Mouse (Mus musculus) telencephalon, adult 2 months (tissue): ENCODE data around the gene Abca7.
"Not testable (repeated sequence)": the region's sequence is repeated elsewhere in the genome, so short reads cannot be mapped to it uniquely, and the experiment has no call there.

Experiments
- DNase-seq: peaks from one replicate; pipeline ENCODE4 v3.0.0-alpha.2; 2011; ENCODE audit warnings: low read depth, low spot score

Gene Abca7

GRCm38 (mm10) chr10:80045766-80046165, 49.5 kb downstream of the Abca7 start:
- DNase-seq: no peak

- DNase-seq: no peak
These were observed 50.8 kb downstream of the Abca7 start, which contains the start of gene Gpx4 for GRCm38 (mm10) chr10:80047041-80047565. Gpx4 (plus strand) TSS chr10:80047166.

- no peak for DNase-seq
These were observed 52.1 kb downstream of the Abca7 start for GRCm38 (mm10) chr10:80048396-80048795.

- DNase-seq: no peak
These were observed 52.5 kb downstream of the Abca7 start for GRCm38 (mm10) chr10:80048834-80049233.

- DNase-seq: no peak
These were observed 54.0 kb downstream of the Abca7 start for GRCm38 (mm10) chr10:80050244-80050643.

GRCm38 (mm10) chr10:80050885-80051617, 54.8 kb downstream of the Abca7 start:
- no peak for DNase-seq

- DNase-seq: no peak
These were observed 55.5 kb downstream of the Abca7 start for GRCm38 (mm10) chr10:80051618-80052373.

GRCm38 (mm10) chr10:80052374-80052764, 56.1 kb downstream of the Abca7 start:
- no peak for DNase-seq

GRCm38 (mm10) chr10:80053259-80053780, 57.0 kb downstream of the Abca7 start:
- DNase-seq: peak; percentile 98

- DNase-seq: no peak
These were observed 57.8 kb downstream of the Abca7 start for GRCm38 (mm10) chr10:80053831-80054815.

- not testable (repeated sequence) for DNase-seq
These were observed 58.6 kb downstream of the Abca7 start for GRCm38 (mm10) chr10:80054911-80055310.

GRCm38 (mm10) chr10:80055364-80055763, 59.1 kb downstream of the Abca7 start:
- DNase-seq: no peak

- DNase-seq: no peak
These were observed 59.6 kb downstream of the Abca7 start for GRCm38 (mm10) chr10:80055891-80056290.

- no peak for DNase-seq
These were observed 60.2 kb downstream of the Abca7 start for GRCm38 (mm10) chr10:80056506-80056905.

- DNase-seq: no peak
These were observed 60.8 kb downstream of the Abca7 start for GRCm38 (mm10) chr10:80056976-80057682.

- DNase-seq: no peak
These were observed 61.5 kb downstream of the Abca7 start for GRCm38 (mm10) chr10:80057683-80058326.

GRCm38 (mm10) chr10:80063104-80063503, 66.8 kb downstream of the Abca7 start:
- DNase-seq: no peak

- DNase-seq: no peak
These were observed 67.8 kb downstream of the Abca7 start for GRCm38 (mm10) chr10:80063877-80064650.
